Mouse (Mus musculus): ENCODE results near the gene Chrm1. TPM values are rescaled to one million over a fixed set of nuclear protein-coding genes. Genes with fewer than 3 reads are reported as not detected.
A peak's percentile ranks its signal among the peaks of the same experiment; 100 is the strongest.

Gene Chrm1
- total and polyA plus RNA-seq, 3 experiments, result under 0.01 to 0.01 TPM; not detected in 1

DNA sequence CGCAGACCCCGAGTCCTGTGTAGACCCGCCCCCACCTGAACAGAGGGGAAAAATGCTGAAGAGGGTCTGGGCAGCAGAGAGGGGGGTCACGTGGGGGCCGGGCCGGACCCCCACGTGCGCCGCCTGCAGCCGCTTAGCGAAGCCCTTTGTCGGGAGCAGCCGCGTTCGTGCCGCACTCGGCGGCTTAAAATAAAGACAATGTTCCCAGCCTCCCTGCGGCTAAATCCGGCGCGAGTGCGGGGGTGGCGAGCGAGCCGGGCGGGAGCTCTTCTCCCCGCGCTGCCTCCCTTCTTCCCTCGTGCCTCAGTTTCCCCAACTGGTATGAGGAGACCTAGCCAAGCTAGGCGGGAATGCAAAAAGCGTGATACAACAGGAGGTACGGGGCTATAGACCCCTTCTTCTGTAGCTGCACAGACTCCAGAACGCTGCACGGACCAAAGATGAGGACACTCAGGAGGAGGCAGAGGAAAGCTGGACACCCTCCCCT lies 1.7 kb upstream of the Chrm1 start:
- TF ChIP-seq TBP (IDR thresholded peaks at IDR 0.05; ENCODE audit: low read depth, low read length), result no peak
- TF ChIP-seq BHLHE40 (IDR thresholded peaks at IDR 0.05; ENCODE audit: borderline replicate concordance, low read depth, low read length), result no peak
- TF ChIP-seq ZNF384 (IDR thresholded peaks at IDR 0.05; ENCODE audit: low read depth, low read length), result no peak
- H3K27ac ChIP-seq (ENCODE audit: control insufficient read depth, low read depth, low read length), result no peak overlapping the region
- H3K27me3 ChIP-seq (ENCODE audit: control insufficient read depth in 1 of 2, insufficient read depth in 2 of 2, low read length in 2 of 2), result peaks cover 2 to 4% of the 10 kb centered on the region in 2 experiments; a peak in 1 of 4 replicates
- H3K79me2 ChIP-seq (ENCODE audit: control insufficient read depth, insufficient read depth, low read length, poor library complexity), result no peaks in the 10 kb centered on the region
- no peak overlapping the region for H3K4me3 ChIP-seq (ENCODE audit: control insufficient read depth in 1 of 2, insufficient read depth in 1 of 2, low read depth in 2 of 2, low read length in 2 of 2)
- no peaks in the 10 kb centered on the region for H3K9me3 ChIP-seq (replicated peaks; ENCODE audit: insufficient read depth, low read length)
- H3K36me3 ChIP-seq (ENCODE audit: control insufficient read depth in 1 of 2, insufficient read depth in 2 of 2, low read length in 2 of 2), result no peaks in the 10 kb centered on the region
- no peaks in the 10 kb centered on the region for H3K4me1 ChIP-seq (ENCODE audit: control insufficient read depth in 1 of 2, insufficient read depth in 2 of 2, low read length in 2 of 2)
- DNase-seq (ENCODE audit: low read depth, low spot score), result no peak
- no peak overlapping the region for H3K9ac ChIP-seq (ENCODE audit: control insufficient read depth, low read depth, low read length, poor library complexity, severe bottlenecking)

DNA sequence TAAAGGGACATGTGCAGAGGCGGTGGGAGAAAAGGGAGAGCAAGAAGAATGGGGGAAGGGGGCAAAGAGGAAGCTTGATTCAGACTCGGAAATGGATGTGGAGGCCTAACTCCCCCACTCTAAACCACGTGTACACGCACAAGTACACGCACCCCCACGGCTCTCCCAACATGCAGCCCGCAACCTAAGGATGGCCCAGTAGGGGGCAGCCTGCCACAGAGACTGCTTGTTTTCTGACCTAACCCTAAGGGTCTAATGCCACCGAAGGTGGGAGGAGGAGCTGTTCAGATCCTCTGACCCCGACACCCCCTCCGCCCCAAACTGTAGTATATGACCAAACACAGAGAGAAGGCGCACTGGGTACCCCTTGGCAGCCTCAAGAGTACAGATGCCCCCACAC lies 1.3 kb upstream of the Chrm1 start:
- H3K4me3 ChIP-seq (ENCODE audit: control insufficient read depth in 1 of 2, insufficient read depth in 1 of 2, low read depth in 2 of 2, low read length in 2 of 2), result no peak overlapping the region

DNA sequence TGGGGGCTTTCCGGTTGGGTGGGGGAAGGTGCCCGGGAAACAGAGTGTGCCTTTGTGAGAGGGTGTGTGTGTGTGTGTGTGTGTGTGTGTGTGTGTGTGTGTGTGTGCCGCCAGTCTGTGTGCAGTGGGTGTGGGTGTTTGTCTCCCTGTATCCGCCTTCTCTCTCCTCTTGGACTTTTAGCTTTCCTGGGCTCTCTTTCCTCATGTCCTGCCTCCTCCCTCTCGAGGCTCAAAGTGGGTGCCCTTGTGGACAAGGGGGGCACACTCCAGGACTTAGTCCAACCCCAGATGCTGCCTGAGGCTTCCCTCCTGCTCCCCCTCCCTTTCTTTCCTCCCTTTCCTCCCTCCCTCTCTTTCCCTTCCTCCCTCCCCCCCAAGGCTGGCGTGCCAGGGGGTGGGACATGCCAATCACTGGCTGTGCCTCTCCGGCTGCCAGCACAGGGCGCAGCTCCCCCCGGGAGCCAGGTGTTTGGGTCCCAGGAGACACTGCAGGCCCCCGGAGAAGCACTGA lies 377 bp downstream of the Chrm1 start:
- no peak overlapping the region for H3K4me3 ChIP-seq (ENCODE audit: control insufficient read depth in 1 of 2, insufficient read depth in 1 of 2, low read depth in 2 of 2, low read length in 2 of 2)
- DNase-seq (ENCODE audit: low read depth, low spot score), result no peak
- H3K9me3 ChIP-seq (replicated peaks; ENCODE audit: insufficient read depth, low read length), result no peaks in the 10 kb centered on the region
- no peaks in the 10 kb centered on the region; a peak in 2 of 4 replicates for H3K27me3 ChIP-seq (ENCODE audit: control insufficient read depth in 1 of 2, insufficient read depth in 2 of 2, low read length in 2 of 2)
- no peaks in the 10 kb centered on the region for H3K79me2 ChIP-seq (ENCODE audit: control insufficient read depth, insufficient read depth, low read length, poor library complexity)
- no peaks in the 10 kb centered on the region for H3K4me1 ChIP-seq (ENCODE audit: control insufficient read depth in 1 of 2, insufficient read depth in 2 of 2, low read length in 2 of 2)
- H3K36me3 ChIP-seq (ENCODE audit: control insufficient read depth in 1 of 2, insufficient read depth in 2 of 2, low read length in 2 of 2), result no peaks in the 10 kb centered on the region
- H3K27ac ChIP-seq (ENCODE audit: control insufficient read depth, low read depth, low read length), result no peak overlapping the region
- no peak for TF ChIP-seq POLR2AphosphoS5 (IDR thresholded peaks at IDR 0.05; ENCODE audit: borderline replicate concordance, low read depth, low read length)
- TF ChIP-seq TAL1 (IDR thresholded peaks at IDR 0.05; ENCODE audit: low read length), result no peak
- no peak for TF ChIP-seq ETS1 (IDR thresholded peaks at IDR 0.05; ENCODE audit: low read depth, low read length)
- TF ChIP-seq E2F4 (IDR thresholded peaks at IDR 0.05; ENCODE audit: borderline replicate concordance, low read depth, low read length), result no peak
- no peak for TF ChIP-seq KAT2A (conservative IDR thresholded peaks at IDR 0.05; ENCODE audit: low read depth, low read length)
- TF ChIP-seq TCF12 (IDR thresholded peaks at IDR 0.05; ENCODE audit: low read depth, low read length), result no peak
- no peak for TF ChIP-seq MYB (IDR thresholded peaks at IDR 0.05; ENCODE audit: low read depth, low read length)
- no peak for TF ChIP-seq POLR2A (IDR thresholded peaks at IDR 0.05; ENCODE audit: control insufficient read depth in 1 of 2, insufficient read depth in 1 of 2, low read depth in 1 of 2, low read length in 2 of 2, poor library complexity in 1 of 2)
- no peak for TF ChIP-seq NELFE (IDR thresholded peaks at IDR 0.05; ENCODE audit: low read depth, low read length)
- TF ChIP-seq NRF1 (IDR thresholded peaks at IDR 0.05; ENCODE audit: insufficient read depth, low read depth, low read length, poor library complexity, severe bottlenecking), result no peak
- TF ChIP-seq MAFK (IDR thresholded peaks at IDR 0.05; ENCODE audit: borderline replicate concordance, low read depth, low read length), result no peak
- no peak for TF ChIP-seq MAZ (IDR thresholded peaks at IDR 0.05; ENCODE audit: low read depth, low read length)
- TF ChIP-seq HCFC1 (IDR thresholded peaks at IDR 0.05; ENCODE audit: low read depth, low read length), result no peak
- TF ChIP-seq ZNF384 (IDR thresholded peaks at IDR 0.05; ENCODE audit: low read depth, low read length), result no peak
- no peak for TF ChIP-seq CTCF (IDR thresholded peaks at IDR 0.05 in 2 of 3, conservative IDR thresholded peaks at IDR 0.05 in 1 of 3; ENCODE audit: control insufficient read depth in 1 of 3, insufficient read depth in 1 of 3, low read depth in 2 of 3, low read length in 3 of 3, poor library complexity in 1 of 3, severe bottlenecking in 1 of 3)
- TF ChIP-seq RAD21 (IDR thresholded peaks at IDR 0.05; ENCODE audit: low read depth, low read length), result no peak
- TF ChIP-seq USF1 (IDR thresholded peaks at IDR 0.05; ENCODE audit: low read depth, low read length), result no peak
- no peak for TF ChIP-seq CHD2 (IDR thresholded peaks at IDR 0.05; ENCODE audit: low read length)
- no peak for TF ChIP-seq EP300 (IDR thresholded peaks at IDR 0.05; ENCODE audit: low read depth in 1 of 2, low read length in 2 of 2)
- H3K9ac ChIP-seq (ENCODE audit: control insufficient read depth, low read depth, low read length, poor library complexity, severe bottlenecking), result no peak overlapping the region

More for the DNA sequence above, 1.3 kb upstream of the Chrm1 start:
- H3K27me3 ChIP-seq (ENCODE audit: control insufficient read depth in 1 of 2, insufficient read depth in 2 of 2, low read length in 2 of 2), result peaks cover 2 to 4% of the 10 kb centered on the region in 2 experiments; a peak in 1 of 4 replicates
- DNase-seq (ENCODE audit: low read depth, low spot score), result peak; percentile 30
- H3K4me1 ChIP-seq (ENCODE audit: control insufficient read depth in 1 of 2, insufficient read depth in 2 of 2, low read length in 2 of 2), result no peaks in the 10 kb centered on the region
- TF ChIP-seq MAZ (IDR thresholded peaks at IDR 0.05; ENCODE audit: low read depth, low read length), result no peak
- TF ChIP-seq CHD1 (IDR thresholded peaks at IDR 0.05; ENCODE audit: low read depth, low read length), result no peak
- TF ChIP-seq CTCF (IDR thresholded peaks at IDR 0.05 in 2 of 3, conservative IDR thresholded peaks at IDR 0.05 in 1 of 3; ENCODE audit: control insufficient read depth in 1 of 3, insufficient read depth in 1 of 3, low read depth in 2 of 3, low read length in 3 of 3, poor library complexity in 1 of 3, severe bottlenecking in 1 of 3), result peak; percentile 55 to 71 (median 57)
- TF ChIP-seq MAFK (IDR thresholded peaks at IDR 0.05; ENCODE audit: borderline replicate concordance, low read depth, low read length), result no peak
- no peak for TF ChIP-seq GABPA (IDR thresholded peaks at IDR 0.05; ENCODE audit: low read depth, low read length)
- no peak for TF ChIP-seq KAT2A (conservative IDR thresholded peaks at IDR 0.05; ENCODE audit: low read depth, low read length)
- TF ChIP-seq RAD21 (IDR thresholded peaks at IDR 0.05; ENCODE audit: low read depth, low read length), result peak; percentile 15; the same call in 1 of the 2 replicates
- peak; percentile 37 for TF ChIP-seq SMC3 (IDR thresholded peaks at IDR 0.05; ENCODE audit: low read depth, low read length)
- no peak for TF ChIP-seq MAX (IDR thresholded peaks at IDR 0.05; ENCODE audit: low read length)
- no peak for TF ChIP-seq POLR2AphosphoS5 (IDR thresholded peaks at IDR 0.05; ENCODE audit: borderline replicate concordance, low read depth, low read length)
- TF ChIP-seq ZNF384 (IDR thresholded peaks at IDR 0.05; ENCODE audit: low read depth, low read length), result no peak
- no peak for TF ChIP-seq MEF2A (IDR thresholded peaks at IDR 0.05; ENCODE audit: extremely low read depth, insufficient replicate concordance, low read depth, low read length, poor library complexity, severe bottlenecking)
- H3K36me3 ChIP-seq (ENCODE audit: control insufficient read depth in 1 of 2, insufficient read depth in 2 of 2, low read length in 2 of 2), result no peaks in the 10 kb centered on the region
- H3K79me2 ChIP-seq (ENCODE audit: control insufficient read depth, insufficient read depth, low read length, poor library complexity), result no peaks in the 10 kb centered on the region
- H3K27ac ChIP-seq (ENCODE audit: control insufficient read depth, low read depth, low read length), result no peak overlapping the region
- H3K9me3 ChIP-seq (replicated peaks; ENCODE audit: insufficient read depth, low read length), result no peaks in the 10 kb centered on the region
- no peak overlapping the region for H3K9ac ChIP-seq (ENCODE audit: control insufficient read depth, low read depth, low read length, poor library complexity, severe bottlenecking)

All from MEL (cell line).